Mouse (Mus musculus) heart, postnatal 14 days (tissue): ENCODE data around the gene Mbnl3. TPM values are rescaled to one million over a fixed set of nuclear protein-coding genes. Genes with fewer than 3 reads are reported as not detected.

Experiments
- microRNA-seq, 2 experiments: library from miRNA; unstranded; fragments of <30 nt; microRNA quantifications; one replicate each; pipeline ENCODE4 v1.2.0; 2021 to 2022
- total RNA-seq, 2 experiments: library from RNA; stranded (reverse); gene quantifications; 2 replicates each; pipeline ENCODE4 v1.2.3; 2021

Mbnl3 gene
- total RNA-seq, 2 experiments from 2014 or later = 2.4 to 4.1 TPM

Small RNA genes within 50 kb of the gene (microRNA-seq; reads per million reads assigned to microRNA genes)
- gene Gm23417 = 0 reads per million in 2 experiments

Other genes starting within 250 kb of the Mbnl3 start
- 10 to 100 TPM; 23.5 to 25.1 TPM for gene Rap2c, start 188.5 kb downstream of the Mbnl3 start, total RNA-seq